Comparison of ENCODE assay signal across 21 mouse cellular contexts in the genomic region with DNA sequence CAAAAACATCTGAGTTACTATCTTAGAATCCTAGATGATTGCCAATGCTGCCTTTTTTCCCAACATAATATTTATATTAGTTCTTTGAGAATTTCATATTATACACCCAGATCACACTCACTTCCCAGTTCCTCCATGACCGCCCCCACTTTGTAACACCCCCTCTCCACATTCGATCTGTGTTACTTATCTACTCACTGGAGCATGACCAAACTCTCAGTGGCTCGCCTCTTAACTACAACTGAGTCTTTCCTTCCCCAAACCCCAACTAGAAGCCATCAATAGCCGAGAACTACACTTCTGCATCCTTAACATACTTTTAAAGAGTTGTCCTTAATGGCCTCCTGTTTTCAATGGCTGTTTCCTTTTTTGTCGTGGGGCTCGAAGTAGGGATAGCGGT.
"Had no signal": no experiment of that assay in that cellular context is flagged by ENCODE, and none has a peak within 500 bp of the region (broad histone marks: within the 10 kb centered on the region; RNA-seq: fewer than 3 reads in every experiment).

No protein-coding gene starts in this region.

- H3K27ac ChIP-seq: embryonic facial prominence, embryonic 10.5 days; embryonic facial prominence, embryonic 12.5 days; embryonic facial prominence, embryonic 13.5 days; embryonic facial prominence, embryonic 15.5 days; forebrain, embryonic 10.5 days; forebrain, embryonic 12.5 days; forebrain, embryonic 13.5 days; forebrain, embryonic 15.5 days; gastrocnemius, adult 2 months; heart, adult 2 months had no signal

- H3K9ac ChIP-seq: embryonic facial prominence, embryonic 12.5 days; embryonic facial prominence, embryonic 13.5 days; embryonic facial prominence, embryonic 15.5 days; forebrain, embryonic 12.5 days; forebrain, embryonic 13.5 days; forebrain, embryonic 15.5 days; forebrain, postnatal 0 days had no signal

- H3K4me2 ChIP-seq: embryonic facial prominence, embryonic 12.5 days; embryonic facial prominence, embryonic 13.5 days; embryonic facial prominence, embryonic 15.5 days; forebrain, embryonic 12.5 days; forebrain, embryonic 13.5 days; forebrain, embryonic 15.5 days had no signal

- DNase-seq: embryo, embryonic 11 days; forebrain, postnatal 0 days; gastrocnemius, adult 2 months; gastrocnemius, postnatal 10 days; gastrocnemius, postnatal 14 days; gastrocnemius, postnatal 25 days; gastrocnemius, postnatal 36 days; heart, adult 11 months; heart, adult 18-20 months; heart, adult 2 months had no signal

- ATAC-seq: forebrain, embryonic 13.5 days; forebrain, embryonic 14.5 days; forebrain, embryonic 15.5 days; forebrain, embryonic 16.5 days; forebrain, postnatal 0 days had no signal

- H3K4me3 ChIP-seq: embryonic facial prominence, embryonic 10.5 days; embryonic facial prominence, embryonic 12.5 days; embryonic facial prominence, embryonic 13.5 days; embryonic facial prominence, embryonic 15.5 days; erythroblast, embryonic 14.5 days; forebrain, embryonic 10.5 days; forebrain, embryonic 12.5 days; forebrain, embryonic 13.5 days; forebrain, embryonic 15.5 days; gastrocnemius, adult 2 months; heart, adult 2 months had no signal

- H3K9me3 ChIP-seq: embryonic facial prominence, embryonic 10.5 days; embryonic facial prominence, embryonic 12.5 days; embryonic facial prominence, embryonic 13.5 days; embryonic facial prominence, embryonic 15.5 days; forebrain, embryonic 10.5 days; forebrain, embryonic 12.5 days; forebrain, embryonic 13.5 days; forebrain, embryonic 15.5 days had no signal

- H3K4me1 ChIP-seq: embryonic facial prominence, embryonic 10.5 days; embryonic facial prominence, embryonic 12.5 days; embryonic facial prominence, embryonic 13.5 days; embryonic facial prominence, embryonic 15.5 days; forebrain, embryonic 10.5 days; forebrain, embryonic 12.5 days; forebrain, embryonic 13.5 days; forebrain, embryonic 15.5 days had no signal

- H3K27me3 ChIP-seq: embryonic facial prominence, embryonic 12.5 days; embryonic facial prominence, embryonic 13.5 days; embryonic facial prominence, embryonic 15.5 days; forebrain, embryonic 12.5 days; forebrain, embryonic 13.5 days; forebrain, embryonic 15.5 days had no signal
